Mouse (Mus musculus): ENCODE results near the gene Slc7a7.
A peak's percentile ranks its signal among the peaks of the same experiment; 100 is the strongest.

Gene Slc7a7

DNA sequence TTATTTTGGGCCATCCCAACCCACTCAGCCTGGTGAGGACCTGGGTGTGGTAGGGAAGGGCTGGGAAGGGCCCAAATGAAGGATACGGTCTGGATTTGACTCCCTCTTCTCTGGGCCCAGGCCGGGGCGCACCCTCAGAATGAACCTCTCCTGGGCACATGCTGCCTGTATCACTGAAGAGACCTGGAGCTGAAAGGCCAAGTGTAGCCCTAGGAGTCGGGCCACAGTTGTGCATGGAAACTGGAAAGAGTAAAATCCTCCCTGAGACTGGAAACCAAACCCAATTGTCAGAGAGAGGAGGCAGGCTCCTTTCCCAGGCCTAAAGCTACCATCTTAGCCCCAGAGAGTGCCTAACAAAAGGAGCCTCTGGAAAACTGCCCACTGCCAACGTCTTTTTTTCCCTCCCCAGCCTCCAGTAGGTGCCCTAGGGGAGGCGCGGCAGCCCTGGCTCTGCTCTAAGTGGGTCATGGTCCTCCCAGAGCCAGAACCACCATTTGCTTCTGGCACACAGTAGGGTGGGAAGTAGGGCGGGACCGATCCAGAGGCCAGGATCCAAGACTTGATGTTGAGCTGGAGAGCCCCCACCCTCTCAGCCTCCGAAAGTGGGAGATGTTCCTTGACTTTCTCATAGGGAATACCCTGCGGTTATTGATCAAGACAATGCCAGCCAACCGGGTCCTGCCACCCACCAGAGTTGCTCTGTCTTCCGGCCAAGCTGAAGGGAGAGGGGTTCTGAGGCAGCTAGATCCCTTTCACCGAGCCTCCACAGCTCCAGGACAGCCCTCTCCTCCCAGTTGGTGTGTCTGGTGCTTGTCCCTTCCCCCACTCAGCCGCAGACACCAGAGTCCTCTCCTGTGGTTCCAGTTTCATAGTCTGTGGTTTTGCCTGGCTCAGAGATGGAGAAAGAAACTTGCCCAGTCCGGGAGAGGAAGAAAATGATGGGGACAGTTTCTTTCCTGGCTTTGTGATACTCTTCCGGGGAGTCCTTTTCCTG lies 15.6 kb upstream of the Slc7a7 start:
- no peak for DNase-seq (ENCODE audit: low spot score)

DNA sequence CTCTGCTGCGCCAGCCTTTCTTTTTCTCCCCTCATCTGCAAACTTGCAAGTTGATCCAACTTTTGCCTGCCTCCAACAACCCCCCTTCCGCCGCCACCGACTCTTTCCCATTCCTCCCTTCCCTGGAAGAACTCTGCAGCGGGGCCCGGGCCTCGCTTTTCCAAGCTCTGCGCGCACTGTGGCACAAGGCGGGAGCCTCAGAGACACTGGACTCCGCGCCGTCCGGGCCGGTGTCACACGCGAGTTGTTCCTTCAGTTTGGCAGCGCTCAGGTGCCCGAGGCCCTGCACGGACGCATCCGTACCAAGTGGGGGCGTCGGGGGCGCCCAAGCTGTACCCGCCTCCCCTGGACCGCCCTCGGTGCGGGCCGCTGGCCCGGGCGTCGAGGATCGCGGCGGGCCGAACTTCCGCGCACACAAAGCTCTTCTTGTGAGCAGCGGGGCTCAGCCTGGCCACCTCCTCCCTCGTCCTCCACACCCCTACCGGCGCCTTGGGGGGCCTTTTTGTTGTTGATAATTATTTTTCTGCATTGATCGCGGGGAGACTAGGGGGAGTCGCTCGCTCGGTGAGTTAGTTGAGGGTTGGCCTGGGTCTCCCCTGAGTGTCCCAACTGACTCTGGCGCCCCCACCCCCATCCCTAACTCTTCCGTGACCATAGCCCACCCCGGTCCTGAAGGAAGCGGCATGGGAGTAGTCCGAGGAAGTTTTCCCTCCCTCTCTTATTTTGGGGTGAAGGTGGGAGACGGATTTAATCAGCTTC lies 14.7 kb upstream of the Slc7a7 start:
- no peak for DNase-seq (ENCODE audit: low spot score)

GRCm38 (mm10) chr14:54431334-54432077 lies 13.9 kb upstream of the Slc7a7 start, which contains the start of gene Mmp14:
TSS of gene Mmp14 (plus strand) at chr14:54431612.
- DNase-seq (ENCODE audit: low spot score) = peak; percentile 78

- DNase-seq (ENCODE audit: low spot score) = no peak
These were observed 13.0 kb upstream of the Slc7a7 start for GRCm38 (mm10) chr14:54430406-54431145.

DNA sequence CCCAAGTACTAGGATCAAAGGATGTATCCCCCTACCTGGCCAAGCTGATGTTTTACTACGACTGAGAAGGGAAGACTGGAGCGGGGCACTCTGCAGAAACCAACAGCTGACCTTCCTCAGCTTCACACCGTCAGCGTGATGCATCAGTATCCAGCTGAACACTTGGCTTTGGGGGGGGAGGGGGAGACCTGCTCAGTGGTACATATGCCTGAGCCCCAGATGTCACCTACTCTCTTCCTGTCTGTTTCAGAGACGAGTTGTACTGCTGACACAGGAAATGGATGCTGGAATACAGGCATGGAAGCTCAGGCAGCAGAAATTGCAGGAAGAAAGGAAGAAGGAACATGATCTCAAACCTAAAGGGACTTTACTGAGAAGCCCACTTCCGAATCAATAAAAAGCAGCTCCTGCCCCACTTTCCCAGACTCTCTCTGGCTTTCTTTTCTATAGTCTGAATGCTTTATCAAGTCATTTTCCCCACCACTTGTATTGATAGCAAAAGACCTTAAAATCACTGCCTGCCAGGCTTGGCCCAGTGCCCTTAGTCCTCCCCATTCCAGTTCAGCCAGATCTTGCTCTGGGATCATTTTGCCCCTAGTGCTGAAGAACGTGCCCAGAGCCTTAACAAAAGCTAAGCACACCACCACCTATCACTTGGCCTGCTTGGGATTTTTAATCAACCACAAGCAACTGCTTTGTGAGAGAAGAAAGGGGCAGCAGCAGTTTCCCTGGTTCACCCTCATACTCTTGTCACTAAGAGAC lies 11.9 kb upstream of the Slc7a7 start:
- peak; percentile 44 for DNase-seq (ENCODE audit: low spot score)

DNA sequence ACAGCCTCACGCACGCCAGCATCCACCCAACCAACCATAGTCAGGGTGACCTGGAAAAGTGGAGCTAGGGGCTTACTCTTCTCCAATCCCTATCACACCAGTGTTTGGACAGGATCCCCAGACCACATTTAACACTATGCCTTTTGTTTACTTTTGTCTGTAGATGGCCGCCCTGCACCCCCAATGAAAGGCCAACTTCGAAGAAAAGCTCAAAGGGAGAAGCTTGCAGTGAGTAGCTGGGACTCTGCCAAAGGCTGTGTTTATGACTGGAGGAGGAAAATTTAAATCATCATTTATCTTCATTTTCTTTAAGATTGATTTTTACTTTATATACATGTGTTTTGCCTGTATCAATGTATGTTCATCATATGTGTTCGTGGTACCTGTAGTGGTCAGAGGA lies 10.8 kb upstream of the Slc7a7 start:
- no peak for DNase-seq (ENCODE audit: low spot score)

- no peak for DNase-seq (ENCODE audit: low spot score)
These were observed 10.1 kb upstream of the Slc7a7 start for GRCm38 (mm10) chr14:54427696-54428095.

DNA sequence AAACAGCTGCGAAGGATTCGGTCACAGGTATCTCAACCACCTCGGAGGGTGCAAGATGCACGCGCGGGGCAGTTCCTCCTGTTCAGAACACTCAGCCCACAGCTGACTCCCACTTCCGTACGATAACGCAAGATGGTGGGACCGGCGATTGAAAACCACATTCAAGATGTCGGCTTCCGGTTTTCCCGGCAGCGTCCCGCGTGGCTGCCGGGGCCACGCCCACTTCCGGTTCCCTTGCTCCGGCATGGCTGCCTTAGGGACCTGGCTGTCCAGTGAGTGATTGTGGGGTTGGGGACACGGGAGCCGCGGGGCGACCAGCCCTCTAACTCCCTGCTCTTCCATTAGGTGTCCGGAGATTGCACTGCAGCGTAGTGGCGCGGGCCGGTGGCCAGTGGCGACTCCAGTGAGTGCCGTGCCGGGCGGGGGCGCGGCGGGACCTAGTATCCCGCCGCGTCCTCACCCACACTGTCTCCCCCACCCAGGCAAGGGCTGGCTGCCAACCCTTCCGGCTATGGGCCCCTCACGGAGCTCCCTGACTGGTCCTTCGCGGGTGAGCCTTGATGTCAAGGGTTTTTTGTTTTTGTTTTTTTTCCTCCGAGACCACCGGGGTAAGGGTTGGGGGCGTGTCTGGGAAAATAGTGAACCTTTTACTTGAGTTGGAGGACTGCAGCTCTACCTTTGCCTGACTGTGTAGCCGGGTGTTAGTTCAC lies 9.3 kb upstream of the Slc7a7 start, which contains the start of gene Mrpl52:
Mrpl52 (plus strand) TSS at position 221 of the 710 bp plus-strand sequence.
- peak; percentile 88 for DNase-seq (ENCODE audit: low spot score)

GRCm38 (mm10) chr14:54426003-54426688 lies 8.6 kb upstream of the Slc7a7 start:
- DNase-seq (ENCODE audit: low spot score) = no peak

GRCm38 (mm10) chr14:54425540-54425939 lies 8.0 kb upstream of the Slc7a7 start:
- no peak for DNase-seq (ENCODE audit: low spot score)

GRCm38 (mm10) chr14:54424634-54425033 lies 7.1 kb upstream of the Slc7a7 start:
- no peak for DNase-seq (ENCODE audit: low spot score)

DNA sequence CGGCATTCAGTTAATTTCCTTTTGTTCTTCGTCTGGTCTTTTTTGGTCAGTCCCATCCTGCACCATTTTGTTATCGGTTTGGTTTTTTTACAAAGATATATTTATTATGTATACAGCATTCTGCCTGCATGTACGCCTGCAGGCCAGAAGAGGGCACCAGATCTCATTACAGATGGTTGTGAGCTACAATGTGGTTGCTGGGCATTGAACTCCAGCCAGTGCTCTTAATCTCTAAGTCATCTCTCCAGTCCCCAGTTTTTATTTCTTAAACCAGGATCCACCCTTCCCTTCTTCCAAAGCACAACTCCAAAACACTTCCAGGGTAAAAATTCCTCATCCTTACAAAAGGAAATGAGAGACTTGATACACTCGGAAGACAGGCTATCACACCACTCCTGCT lies 5.8 kb upstream of the Slc7a7 start:
- DNase-seq (ENCODE audit: low spot score) = no peak

GRCm38 (mm10) chr14:54421014-54421413 lies 3.4 kb upstream of the Slc7a7 start:
- DNase-seq (ENCODE audit: low spot score) = no peak

- DNase-seq (ENCODE audit: low spot score) = no peak
These were observed 750 bp downstream of the Slc7a7 start for GRCm38 (mm10) chr14:54416830-54417229.

- DNase-seq (ENCODE audit: low spot score) = no peak
These were observed 1.3 kb downstream of the Slc7a7 start for GRCm38 (mm10) chr14:54416229-54416775.

DNA sequence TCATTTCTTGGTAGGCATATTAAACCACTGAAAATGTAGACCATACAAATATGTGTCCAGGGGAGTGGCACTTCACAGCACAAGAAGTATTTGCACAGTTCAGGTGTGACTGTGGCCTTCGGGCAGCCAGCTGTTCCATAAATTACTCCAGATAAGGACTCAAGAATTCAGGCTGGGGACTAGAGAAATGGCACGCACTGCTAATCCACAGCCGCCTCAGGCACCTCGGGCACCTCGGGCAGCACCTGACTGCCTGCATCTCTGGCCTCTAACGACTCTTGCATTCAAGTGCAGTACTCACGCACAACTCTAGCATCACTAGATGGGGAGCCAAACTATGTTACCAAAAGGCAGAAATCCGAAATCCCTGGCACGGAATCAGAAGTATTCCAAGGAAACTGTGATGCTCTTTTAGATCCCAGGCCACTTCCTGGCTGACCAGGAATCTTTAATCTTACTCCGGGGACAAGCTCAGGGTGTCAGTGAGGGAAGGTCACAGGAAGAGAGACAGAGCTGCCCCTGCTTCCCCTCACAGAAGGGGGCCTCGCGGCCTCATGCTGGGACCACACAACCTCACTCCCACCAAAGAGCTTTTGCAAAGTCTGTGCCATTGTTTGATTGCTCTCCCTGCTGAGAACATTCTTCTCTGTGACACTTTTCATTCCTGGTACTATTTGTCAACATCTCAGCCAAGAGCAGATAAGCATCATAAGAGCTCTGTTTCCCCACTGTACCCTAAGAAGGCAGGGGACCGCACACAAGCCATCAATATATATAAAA lies 2.1 kb downstream of the Slc7a7 start:
- no peak for DNase-seq (ENCODE audit: low spot score)

- DNase-seq (ENCODE audit: low spot score) = peak; percentile 48
These were observed 3.5 kb downstream of the Slc7a7 start for GRCm38 (mm10) chr14:54413877-54414700.
